Mouse (Mus musculus) stomach, embryonic 14.5 days (tissue): ENCODE data around the gene Nsl1. TPM values are rescaled to one million over a fixed set of nuclear protein-coding genes. Genes with fewer than 3 reads are reported as not detected.

Source experiments
- ATAC-seq: fragments of 200-750 bp; cut with Nextera tagmentation; 2 replicates; pipeline ENCODE4 v1.8.0; 2017; ENCODE audit warnings: low read depth, moderate TSS enrichment; ENCODE audit not compliant: insufficient number of reproducible peaks, insufficient read depth, low FRiP score
- H3K27ac ChIP-seq: fragments of 300-500 bp; sonication (generic); 2 replicates; pipeline ENCODE4 v1.5.1; 2014; ENCODE audit warnings: mild to moderate bottlenecking, low read length, moderate library complexity, mixed read lengths
- H3K27me3 ChIP-seq: fragments of 300-500 bp; sonication (generic); 2 replicates; pipeline ENCODE4 v1.6.1; 2014; ENCODE audit warnings: low read length, control low read depth, mixed read lengths; ENCODE audit not compliant: control insufficient read depth, insufficient read depth
- H3K36me3 ChIP-seq: fragments of 300-500 bp; sonication (generic); 2 replicates; pipeline ENCODE4 v1.6.1; 2014; ENCODE audit warnings: mild to moderate bottlenecking, control low read depth, low read length, moderate library complexity, mixed read lengths; ENCODE audit not compliant: control insufficient read depth, insufficient read depth
- H3K4me1 ChIP-seq: fragments of 300-500 bp; sonication (generic); 2 replicates; pipeline ENCODE4 v1.6.1; 2014; ENCODE audit warnings: low read length, control low read depth, mixed read lengths; ENCODE audit not compliant: control insufficient read depth, insufficient read depth
- H3K4me2 ChIP-seq: fragments of 300-500 bp; sonication (generic); replicated peaks from 2 replicates; pipeline ENCODE4 v1.6.1; 2014; ENCODE audit warnings: low read depth, low read length, control low read depth
- H3K4me3 ChIP-seq: fragments of 300-500 bp; sonication (generic); 2 replicates; pipeline ENCODE4 v1.5.1; 2014; ENCODE audit warnings: low read depth, low read length, control low read depth
- H3K9ac ChIP-seq: fragments of 300-500 bp; sonication (generic); replicated peaks from 2 replicates; pipeline ENCODE4 v1.6.1; 2014; ENCODE audit warnings: low read depth, mild to moderate bottlenecking, control low read depth, low read length, moderate library complexity, mixed read lengths
- H3K9me3 ChIP-seq: fragments of 300-500 bp; sonication (generic); 2 replicates; pipeline ENCODE4 v1.6.1; 2016; ENCODE audit warnings: low read depth, low read length, control low read depth; ENCODE audit not compliant: control insufficient read depth
- WGBS: fragments of 180-500 bp; shearing (Covaris S2); extraction: QIAGEN DNeasy Blood & Tissue Kit; methylation state at CpG from one replicate; pipeline ENCODE4 v1.1.7; 2014; 5-methylcytosine and 5-hydroxymethylcytosine counted together
- polyA plus RNA-seq: library from polyadenylated mRNA; unstranded; fragments of >200 nt; fragmentation: Nextera tagmentation; extraction: Ambion mirVana; gene quantifications from 2 replicates; pipeline ENCODE4 v1.2.1, GENCODE M21; 2014

The Nsl1 gene
- polyA plus RNA-seq, 1 experiment from 2014 or later, result 22.0 TPM

DNA sequence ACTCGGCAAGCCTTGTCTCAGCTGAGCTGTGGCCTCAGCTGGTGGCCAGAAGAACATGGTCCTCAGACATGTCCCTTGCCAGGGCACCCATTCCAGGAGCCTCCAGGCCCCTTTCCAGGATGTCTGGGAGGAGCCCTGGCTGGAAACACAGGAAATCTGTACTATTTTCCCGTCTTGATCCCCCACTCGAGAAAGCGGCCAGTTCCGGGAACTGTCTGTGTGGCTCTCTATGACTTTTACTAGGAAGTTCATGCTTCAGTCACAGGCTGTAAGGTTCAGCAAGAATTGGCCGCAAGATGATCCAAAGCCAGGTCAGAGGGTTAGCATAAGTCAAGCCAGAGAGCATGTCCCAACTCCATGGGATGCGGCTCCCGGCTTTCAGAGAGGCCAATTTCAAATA is 29.2 kb downstream of the Nsl1 start:
- Histone ChIP-seq H3K9ac (no peak overlapping the region), H3K27me3 (no peaks in the 10 kb centered on the region), H3K4me1 (peaks cover 3% of the 10 kb centered on the region; the same call in 1 of the 2 replicates), H3K9me3 (no peaks in the 10 kb centered on the region), H3K27ac (no peak overlapping the region), H3K36me3 (no peaks in the 10 kb centered on the region), H3K4me2 (no peak overlapping the region), H3K4me3 (no peak overlapping the region)
- ATAC-seq, result no peak
- WGBS, result 76% methylated on average over 8 of the region's 8 CpGs

DNA sequence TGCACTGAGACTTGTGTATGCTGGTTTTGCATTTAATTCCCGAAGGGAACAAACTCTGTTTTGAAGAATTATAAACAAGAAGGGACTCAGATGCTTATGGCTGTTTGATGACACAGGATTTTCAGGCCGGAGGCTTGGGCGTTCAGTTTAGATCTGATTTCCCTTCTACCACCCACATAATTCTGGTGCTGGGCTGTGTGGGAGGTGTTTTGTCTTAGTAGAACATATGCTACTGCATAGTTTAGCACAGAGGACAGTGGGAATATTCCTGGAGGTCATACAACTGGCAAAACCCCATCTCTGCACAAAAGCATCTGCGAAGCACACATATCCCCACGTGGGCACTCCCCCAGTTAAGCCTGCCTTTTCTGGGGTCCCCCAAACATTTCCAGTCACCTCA is 30.8 kb downstream of the Nsl1 start:
- Histone ChIP-seq H3K9me3 (no peaks in the 10 kb centered on the region), H3K4me2 (no peak overlapping the region), H3K4me1 (peaks cover 8% of the 10 kb centered on the region; the same call in 1 of the 2 replicates), H3K27ac (no peak overlapping the region), H3K36me3 (no peaks in the 10 kb centered on the region), H3K9ac (no peak overlapping the region), H3K27me3 (no peaks in the 10 kb centered on the region), H3K4me3 (no peak overlapping the region)
- WGBS, result 53% methylated on average over 5 of the region's 5 CpGs
- no peak for ATAC-seq

DNA sequence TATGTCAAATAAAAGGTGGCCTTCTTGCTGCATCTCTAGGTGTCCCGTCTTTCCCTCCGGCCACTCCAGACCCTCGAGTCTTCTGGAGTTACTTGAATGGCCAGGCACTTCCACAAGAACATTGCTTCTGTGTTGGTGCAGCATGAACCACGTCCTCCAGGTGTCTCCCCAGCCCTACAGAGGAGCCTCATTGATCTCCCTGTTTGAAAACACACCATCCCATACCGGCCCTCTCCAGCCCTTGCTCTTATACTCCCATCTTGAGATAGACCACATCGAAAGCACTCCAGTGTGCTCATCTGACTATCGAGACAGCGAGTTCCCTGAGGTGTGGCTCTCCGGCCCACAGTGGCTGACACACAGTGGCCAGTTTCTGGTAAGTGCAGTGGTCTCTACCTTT is 32.2 kb downstream of the Nsl1 start:
- Histone ChIP-seq H3K9me3 (no peaks in the 10 kb centered on the region), H3K4me2 (no peak overlapping the region), H3K27me3 (no peaks in the 10 kb centered on the region), H3K9ac (no peak overlapping the region), H3K27ac (no peak overlapping the region), H3K4me3 (no peak overlapping the region), H3K36me3 (no peaks in the 10 kb centered on the region), H3K4me1 (peaks cover 8% of the 10 kb centered on the region; the same call in 1 of the 2 replicates)
- no peak for ATAC-seq
- 68% methylated on average over 9 of the region's 9 CpGs for WGBS

DNA sequence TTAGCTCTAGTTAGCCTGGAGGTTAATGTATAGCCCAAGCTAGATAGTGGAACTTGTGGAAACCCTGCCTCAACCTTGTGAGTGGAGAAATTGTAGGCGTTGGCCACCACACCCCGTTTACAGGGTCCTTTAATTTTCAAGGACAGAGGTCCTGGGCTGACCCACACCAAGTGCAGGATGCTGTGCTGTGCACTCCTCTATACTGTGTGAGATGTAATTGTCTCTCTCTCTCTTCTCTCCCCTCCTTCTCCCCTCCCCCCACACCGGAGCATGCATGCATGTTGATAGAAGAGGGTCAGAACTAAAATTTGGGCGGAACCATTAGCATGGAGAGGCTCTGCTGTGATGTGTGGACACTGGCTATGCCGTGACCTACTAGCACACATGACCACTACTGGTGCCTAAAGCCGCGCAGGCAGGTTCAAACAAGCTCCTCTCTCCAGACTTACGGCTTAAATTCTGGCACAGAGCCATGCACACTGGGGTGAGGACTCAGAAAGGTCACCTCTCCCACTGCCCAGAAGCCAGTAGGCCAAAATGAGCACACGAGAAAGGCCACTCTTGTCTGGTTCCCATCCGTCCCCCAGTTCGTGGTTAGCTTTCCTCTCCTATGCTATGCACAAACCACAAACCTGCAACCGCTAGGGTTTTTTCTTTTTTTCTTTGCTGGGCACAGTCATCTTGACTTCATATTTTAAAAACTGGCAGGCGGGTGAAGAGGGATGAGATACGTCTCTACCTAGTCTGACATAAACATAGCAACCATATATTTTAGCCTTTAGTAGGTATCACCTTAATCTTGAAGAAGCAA is 34.3 kb downstream of the Nsl1 start:
- peak overlapping the region; percentile 97 for H3K4me2 ChIP-seq
- H3K27ac ChIP-seq, result no peak overlapping the region
- no peaks in the 10 kb centered on the region for H3K9me3 ChIP-seq
- H3K4me3 ChIP-seq, result peak overlapping the region; percentile 60
- H3K9ac ChIP-seq, result no peak overlapping the region
- no peaks in the 10 kb centered on the region for H3K36me3 ChIP-seq
- 34% methylated on average over 14 of the region's 14 CpGs for WGBS
- ATAC-seq, result no peak
- peaks cover 8% of the 10 kb centered on the region; the same call in 1 of the 2 replicates for H3K4me1 ChIP-seq
- no peaks in the 10 kb centered on the region for H3K27me3 ChIP-seq

DNA sequence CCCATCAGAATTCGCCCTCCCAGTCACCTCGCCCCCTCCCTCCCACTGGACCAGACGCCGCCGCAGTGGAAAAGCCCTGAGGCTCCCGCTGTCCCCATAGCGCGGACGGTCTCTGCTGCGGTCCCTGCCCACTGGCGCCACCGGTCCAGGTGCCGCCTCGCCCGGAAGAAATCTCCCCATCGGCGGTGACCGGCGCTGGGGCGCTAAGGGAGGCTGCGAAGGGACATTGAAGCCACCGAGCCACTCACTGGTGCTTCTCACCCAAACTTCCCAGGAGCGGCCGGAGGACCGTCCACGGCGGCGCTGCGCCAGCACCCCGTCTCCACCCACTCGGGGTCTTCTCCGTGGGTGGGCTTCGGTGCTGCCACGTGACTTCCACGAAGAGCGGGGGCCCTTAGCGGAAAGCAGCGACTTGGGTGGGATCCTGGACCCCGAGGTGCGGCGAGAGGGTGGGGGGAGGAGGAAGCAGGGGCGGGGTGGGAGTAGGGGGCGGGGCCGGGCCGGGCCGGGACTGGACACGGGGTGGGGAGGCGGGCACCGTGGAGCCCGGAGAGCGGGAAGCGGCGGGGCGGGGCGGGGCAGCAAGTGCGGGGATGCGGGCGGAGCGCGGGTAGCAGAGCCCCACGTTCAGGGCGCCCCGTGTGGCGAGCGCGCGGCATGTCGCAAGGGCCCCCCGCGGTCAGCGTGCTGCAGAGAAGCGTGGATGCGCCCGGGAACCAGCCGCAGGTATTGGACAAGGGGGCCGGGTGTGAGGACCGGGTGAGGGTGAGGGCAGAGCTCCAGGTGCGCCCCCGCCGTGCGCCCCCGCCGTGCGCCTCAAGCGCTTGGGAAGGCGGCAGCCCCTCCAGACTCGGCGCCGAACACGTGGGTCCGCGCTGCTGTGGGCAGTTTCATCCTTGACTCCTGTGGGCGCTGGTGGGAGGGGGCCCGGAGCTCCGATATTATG is 35.3 kb downstream of the Nsl1 start, which contains the start of gene Batf3:
TSS of gene Batf3 (plus strand) at position 46 of the 946 bp plus-strand sequence.
- Histone ChIP-seq H3K27ac (peak within 1 kb of the TSS; percentile 28; the same call in 1 of the 2 replicates), H3K4me3 (peak within 1 kb of the TSS; percentile 60), H3K4me1 (peaks cover 8% of the 10 kb centered on the region; the same call in 1 of the 2 replicates), H3K9ac (peak within 1 kb of the TSS; percentile 47), H3K4me2 (peak within 1 kb of the TSS; percentile 97), H3K9me3 (no peaks in the 10 kb centered on the region), H3K27me3 (no peaks in the 10 kb centered on the region), H3K36me3 (no peaks in the 10 kb centered on the region)
- WGBS, result under 1% methylated on average over 70 of the region's 95 CpGs
- ATAC-seq, result peak; percentile 64

DNA sequence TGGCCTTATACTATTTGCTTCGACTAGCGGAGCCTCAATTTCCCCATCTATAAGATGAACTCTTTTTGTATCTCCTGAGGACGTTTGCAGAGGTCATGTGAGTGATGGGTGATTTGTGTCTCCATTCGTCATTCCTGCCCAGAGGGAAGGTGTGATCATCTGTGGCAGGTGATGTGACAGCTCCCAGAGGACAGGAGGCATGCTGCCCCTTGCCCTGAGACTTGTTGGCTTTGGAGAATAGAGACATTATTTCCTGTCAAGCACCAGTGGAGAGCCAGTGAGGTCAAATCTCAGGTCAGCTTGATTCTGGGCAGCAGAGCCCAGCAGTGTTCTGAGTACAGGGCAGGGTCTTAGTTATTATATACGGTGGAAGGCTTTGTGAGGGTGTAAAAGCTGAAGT is 36.3 kb downstream of the Nsl1 start:
- Histone ChIP-seq H3K27me3 (no peaks in the 10 kb centered on the region), H3K4me2 (peak overlapping the region; percentile 97; the same call in 1 of the 2 replicates), H3K4me1 (peaks cover 8% of the 10 kb centered on the region; the same call in 1 of the 2 replicates), H3K9me3 (no peaks in the 10 kb centered on the region), H3K36me3 (no peaks in the 10 kb centered on the region), H3K4me3 (peak overlapping the region; percentile 60; the same call in 1 of the 2 replicates), H3K27ac (no peak overlapping the region), H3K9ac (no peak overlapping the region)
- WGBS, result 39% methylated on average over 5 of the region's 5 CpGs
- ATAC-seq, result no peak

DNA sequence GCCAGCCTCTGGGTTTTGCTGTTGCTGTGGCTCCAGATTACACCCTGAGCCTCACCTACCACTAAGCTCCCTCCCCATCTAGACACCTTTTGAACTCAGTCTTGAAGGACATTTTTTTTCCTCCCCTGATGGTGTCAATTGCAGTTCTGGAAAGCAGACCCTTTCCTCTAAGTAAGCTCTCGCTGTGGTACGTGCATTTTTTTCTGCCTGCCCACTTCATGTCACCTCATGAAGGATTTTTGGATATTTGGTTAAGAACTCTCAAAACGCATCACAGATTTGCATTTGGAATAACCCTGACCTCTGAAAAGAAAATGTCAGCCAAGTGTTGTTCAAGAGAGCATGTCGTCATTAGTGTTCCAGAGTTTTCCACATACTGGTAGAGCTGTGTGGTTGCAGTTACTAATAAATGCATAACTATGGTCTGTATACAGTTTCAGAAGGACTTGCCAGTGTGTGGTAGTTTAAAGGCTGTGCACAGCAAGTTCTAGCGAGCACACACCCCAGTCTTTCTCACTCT is 37.0 kb downstream of the Nsl1 start:
- Histone ChIP-seq H3K4me1 (peaks cover 8% of the 10 kb centered on the region; the same call in 1 of the 2 replicates), H3K27ac (no peak overlapping the region), H3K27me3 (no peaks in the 10 kb centered on the region), H3K4me2 (no peak overlapping the region), H3K36me3 (no peaks in the 10 kb centered on the region), H3K9ac (no peak overlapping the region), H3K9me3 (no peaks in the 10 kb centered on the region), H3K4me3 (no peak overlapping the region)
- no peak for ATAC-seq
- WGBS, result 72% methylated on average over 5 of the region's 5 CpGs

DNA sequence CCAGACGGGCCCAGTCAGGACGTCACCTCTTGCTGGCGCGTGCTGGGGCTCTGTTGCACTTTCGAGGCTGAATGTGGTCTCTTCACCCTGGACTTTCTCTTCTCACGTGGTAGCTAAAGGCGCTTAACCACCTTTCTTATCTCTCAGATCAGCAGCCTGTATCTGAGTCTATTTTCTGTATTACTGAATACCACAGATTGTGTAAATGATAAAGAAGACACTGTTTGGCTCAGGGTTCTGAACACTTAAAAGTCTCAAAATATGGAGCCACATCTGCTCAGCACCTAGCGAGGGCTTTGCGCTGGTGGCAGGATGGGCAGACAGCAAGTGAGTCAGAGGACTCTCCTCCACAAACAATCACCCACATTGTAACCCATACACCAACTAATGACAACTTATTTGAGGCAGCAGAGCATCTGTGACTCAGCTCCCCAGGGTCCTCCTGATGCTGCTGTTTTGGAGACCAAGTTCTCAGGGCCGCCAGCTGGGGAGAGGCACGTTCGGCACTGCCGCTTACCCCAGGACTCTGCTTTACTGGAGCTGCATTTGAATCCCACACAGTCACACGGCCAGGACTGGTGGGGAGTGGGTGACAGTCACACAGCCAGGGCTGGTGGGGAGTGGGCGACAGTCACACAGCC is 40.0 kb downstream of the Nsl1 start:
- H3K4me3 ChIP-seq, result no peak overlapping the region
- no peaks in the 10 kb centered on the region for H3K4me1 ChIP-seq
- H3K9ac ChIP-seq, result no peak overlapping the region
- no peak overlapping the region for H3K27ac ChIP-seq
- 77% methylated on average over 15 of the region's 15 CpGs for whole genome bisulfite sequencing
- ATAC-seq, result no peak
- H3K9me3 ChIP-seq, result no peaks in the 10 kb centered on the region
- no peak overlapping the region for H3K4me2 ChIP-seq
- no peaks in the 10 kb centered on the region for H3K36me3 ChIP-seq
- no peaks in the 10 kb centered on the region for H3K27me3 ChIP-seq
